Mouse (Mus musculus): ENCODE results near the gene Kat2a.
A peak's percentile ranks its signal among the peaks of the same experiment; 100 is the strongest.

Gene Kat2a

DNA sequence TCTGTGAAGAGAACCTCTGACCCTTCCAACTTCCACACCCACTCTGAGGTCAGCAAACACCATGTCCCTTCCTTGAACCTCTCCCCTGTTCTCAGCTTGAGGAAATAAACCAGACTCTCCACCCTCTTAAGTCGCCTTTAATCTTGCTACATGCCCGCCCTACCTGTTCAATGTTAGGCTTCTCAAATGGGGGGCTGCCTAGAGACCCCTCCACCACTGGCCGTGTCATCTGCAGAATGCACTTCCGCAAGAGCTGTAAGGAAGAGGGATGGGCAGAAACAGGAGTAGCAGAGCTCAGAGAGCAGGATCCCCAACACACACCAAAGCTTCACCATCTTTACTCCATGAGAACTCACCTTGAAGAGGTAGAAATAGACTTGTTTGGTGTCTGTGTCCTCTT is 1.3 kb downstream of the Kat2a start:
- no peak for DNase-seq (ENCODE audit: extremely low spot score, low spot score)

DNA sequence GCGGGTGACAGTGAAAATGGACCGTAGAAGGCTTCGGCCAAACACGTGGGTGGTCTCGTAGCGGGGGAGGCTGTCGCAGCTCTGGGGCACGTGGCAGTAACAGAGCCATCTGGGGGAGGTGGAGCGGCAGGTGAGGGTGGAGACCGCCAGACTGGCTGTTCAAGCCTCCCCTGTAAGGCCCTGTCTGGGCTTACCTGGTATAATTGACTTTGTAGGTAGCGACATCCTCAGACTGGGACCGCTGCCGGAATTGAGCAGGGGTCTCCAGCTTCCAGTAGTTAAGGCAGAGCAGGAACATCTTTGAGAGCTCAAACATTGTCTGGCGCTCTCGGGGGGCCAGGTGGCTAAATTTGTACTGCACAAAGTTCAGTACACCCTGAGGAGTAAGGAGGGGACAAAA is 1.7 kb downstream of the Kat2a start:
- no peak for DNase-seq (ENCODE audit: extremely low spot score, low spot score)

DNA sequence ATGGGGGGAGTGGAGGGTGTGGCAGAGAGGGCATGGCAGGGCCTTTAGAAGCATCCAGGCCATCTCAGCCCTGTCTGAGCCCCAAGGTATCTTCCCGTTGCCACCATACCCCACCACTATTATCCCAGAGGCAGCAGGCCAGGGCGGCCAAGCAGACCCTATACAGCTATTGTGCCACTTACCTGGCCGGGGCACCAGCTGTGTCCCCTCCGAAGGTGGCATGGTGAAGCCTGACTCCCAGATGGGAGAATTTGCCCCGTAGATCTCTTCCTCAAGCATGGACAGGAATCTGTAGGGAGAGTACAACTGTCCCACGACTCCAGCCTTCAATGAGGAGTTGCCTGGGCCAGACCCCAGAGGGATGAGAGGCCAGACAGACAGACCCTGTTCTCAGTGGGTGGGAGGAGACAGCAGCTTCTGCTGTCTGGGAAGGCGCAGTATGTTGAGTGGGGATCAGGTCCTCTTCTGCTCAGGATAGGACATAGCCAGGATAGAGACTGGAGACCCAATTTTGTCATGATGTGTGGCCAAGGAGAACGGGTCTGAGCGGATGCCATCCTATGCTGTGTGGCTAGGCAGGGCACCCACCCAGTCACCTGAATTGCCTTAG is 3.0 kb downstream of the Kat2a start:
- no peak for DNase-seq (ENCODE audit: extremely low spot score, low spot score)

DNA sequence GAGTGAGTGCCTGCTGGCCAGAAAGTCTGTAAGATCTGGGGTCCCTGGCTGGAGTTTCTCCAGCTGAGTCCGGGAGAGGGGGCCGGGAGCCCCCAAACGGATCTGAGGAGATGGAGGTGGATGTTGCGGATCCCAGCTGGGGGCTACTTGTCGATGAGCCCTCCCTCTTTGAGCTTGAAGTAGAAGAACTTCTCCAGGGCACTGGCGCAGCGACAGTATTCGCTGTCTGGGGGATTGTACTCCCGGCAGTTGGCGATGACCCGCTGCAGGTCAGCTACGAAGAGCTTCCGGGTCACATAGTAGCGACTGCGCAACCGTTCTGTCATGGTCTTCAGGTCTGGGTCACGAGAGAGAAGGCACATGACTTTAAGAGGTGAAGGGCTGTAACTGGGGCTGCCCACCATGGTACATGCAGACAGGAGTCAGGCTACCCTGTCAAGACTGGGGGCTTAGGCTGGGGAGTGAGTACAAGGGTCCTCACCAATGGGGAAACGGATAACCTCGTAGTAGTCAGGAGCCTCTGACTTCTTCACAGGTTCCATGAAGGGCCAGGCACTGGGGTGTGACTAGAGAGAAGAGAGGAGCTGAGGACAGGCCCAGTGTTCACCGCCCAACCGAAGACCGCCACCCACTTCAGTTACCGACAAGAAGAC is 7.0 kb downstream of the Kat2a start:
- DNase-seq (ENCODE audit: extremely low spot score, low spot score) = no peak

DNA sequence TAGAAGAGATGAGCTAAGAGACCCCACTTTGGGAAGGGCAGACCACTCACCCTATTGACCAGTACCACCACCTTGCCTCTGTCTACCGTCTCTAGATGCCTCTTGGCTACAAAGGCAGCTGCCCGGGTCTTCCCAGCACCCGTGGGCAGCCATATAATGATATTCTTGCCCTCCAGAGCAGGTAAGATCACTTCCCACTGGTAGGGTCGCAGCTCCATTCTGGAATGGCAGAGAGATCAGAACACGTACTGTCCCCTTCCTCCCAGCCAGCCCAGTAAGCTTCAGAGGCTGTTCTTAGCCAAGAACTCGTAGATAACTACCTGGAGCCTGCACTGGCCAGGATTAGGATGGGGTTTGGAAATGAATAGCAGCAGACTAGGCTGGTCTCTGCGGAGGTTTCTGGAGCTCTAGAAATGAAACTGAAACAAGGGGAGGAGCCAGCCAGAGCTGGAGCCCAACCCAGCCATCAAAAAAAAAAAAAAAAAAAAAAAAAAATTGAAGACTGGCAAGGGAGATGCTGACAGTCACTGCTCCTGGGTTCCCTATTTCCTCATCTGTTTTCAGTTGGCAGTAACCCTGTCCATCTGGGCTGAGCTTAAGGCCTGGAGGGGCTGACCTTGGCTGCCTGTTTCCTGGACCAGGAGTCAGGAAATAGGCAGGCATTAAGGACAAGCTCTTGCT is 8.3 kb downstream of the Kat2a start, which contains the start of gene Dhx58:
Gene Dhx58, minus strand, starts transcription at position 421 of the 681 bp plus-strand sequence.
- no peak for DNase-seq (ENCODE audit: extremely low spot score, low spot score)

DNA sequence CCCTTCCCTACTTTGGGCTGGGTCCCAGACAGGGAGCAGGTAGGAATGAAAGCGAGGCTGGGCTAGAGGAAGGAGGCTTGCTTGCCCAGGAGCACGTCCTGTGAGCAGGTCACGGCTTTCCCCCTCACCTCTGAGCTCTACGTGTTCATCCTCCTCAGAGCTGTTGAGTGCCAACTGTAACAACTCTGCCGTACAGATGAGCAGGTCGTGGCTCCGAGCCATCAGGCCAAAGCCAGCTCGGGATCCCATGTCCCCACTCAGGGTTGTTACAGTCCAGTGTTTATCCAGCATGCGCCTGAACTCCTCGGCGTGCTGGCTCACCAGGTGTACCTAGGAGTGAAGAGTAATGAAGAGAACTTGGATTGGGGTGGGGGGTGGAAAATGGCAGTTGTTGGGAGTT is 8.9 kb downstream of the Kat2a start:
- DNase-seq (ENCODE audit: extremely low spot score, low spot score) = no peak

DNA sequence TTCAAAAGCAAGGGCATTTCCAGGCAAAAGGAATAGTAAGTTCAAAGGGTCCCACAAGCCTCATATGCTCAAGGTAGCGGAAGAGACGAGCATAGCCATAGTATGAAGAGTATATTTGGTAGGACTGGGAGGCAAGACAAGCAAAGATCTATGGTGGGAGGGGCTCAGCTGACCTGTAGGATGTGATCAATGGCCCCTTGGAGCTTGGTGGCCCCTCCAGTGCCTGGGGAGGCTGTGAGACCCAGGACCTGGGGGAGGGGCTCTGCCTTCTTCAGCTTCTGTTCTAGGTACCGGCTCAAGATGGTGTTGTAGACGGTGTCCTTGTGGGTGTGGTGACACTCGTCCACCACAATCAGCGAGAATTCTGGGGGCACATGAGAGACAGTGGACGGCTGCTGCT is 9.4 kb downstream of the Kat2a start:
- DNase-seq (ENCODE audit: extremely low spot score, low spot score) = no peak

DNA sequence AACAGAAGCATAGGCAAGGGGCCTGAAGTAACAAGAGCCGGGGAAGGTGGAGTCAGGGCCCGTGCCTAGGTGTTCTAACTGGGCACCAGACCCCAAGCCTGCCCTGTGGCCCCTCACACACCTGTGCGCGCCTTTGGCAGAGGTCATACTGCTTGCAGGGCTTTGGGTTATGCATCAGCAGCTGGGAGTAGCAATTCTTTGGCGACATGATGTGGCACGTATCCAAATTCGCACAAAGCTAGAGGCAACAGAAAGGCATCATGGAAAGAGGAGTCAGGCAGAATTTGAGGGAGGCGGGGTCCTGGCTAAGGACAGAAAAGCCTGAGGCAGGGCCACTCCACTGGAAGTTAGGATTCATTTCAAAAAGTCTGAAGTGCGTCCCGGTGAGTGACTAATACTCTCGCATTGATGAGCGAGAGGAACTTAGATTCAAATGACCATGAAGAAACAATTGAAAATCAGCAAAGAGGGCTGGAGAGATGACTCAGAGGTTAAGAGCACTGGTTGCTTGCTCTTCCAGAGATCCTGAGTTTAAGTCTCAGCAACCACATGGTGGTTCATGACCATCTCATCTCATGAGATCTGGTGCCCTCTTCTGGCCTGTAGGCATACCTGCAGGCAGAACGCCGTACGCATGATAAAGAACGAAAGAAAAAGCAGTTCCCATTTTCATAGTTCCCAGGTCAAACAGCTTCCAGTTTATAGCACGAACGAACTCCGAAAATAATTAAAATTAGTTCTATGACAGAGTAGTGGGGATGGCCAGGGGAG is 10.0 kb downstream of the Kat2a start:
- peak; percentile 70 for DNase-seq (ENCODE audit: extremely low spot score, low spot score)

DNA sequence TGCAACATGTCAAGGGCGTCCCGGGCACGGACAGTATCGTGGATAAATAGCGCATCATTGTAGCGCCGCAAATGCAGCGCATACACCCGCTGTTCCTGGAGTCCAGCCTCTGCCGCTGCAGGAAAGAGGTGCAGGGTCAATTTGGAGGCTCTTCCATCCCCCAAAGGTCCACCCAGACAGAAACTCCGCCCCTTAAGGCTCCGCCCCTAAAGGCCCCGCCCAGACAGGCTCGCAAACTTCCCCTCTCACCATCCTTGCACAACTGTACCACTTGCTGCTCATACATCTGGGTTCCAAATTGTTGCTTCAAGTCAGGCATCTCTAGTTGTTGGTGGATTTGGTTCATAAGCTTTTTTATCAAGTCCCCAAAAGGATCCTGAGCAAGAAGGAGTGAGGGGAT is 11.0 kb downstream of the Kat2a start:
- no peak for DNase-seq (ENCODE audit: extremely low spot score, low spot score)

DNA sequence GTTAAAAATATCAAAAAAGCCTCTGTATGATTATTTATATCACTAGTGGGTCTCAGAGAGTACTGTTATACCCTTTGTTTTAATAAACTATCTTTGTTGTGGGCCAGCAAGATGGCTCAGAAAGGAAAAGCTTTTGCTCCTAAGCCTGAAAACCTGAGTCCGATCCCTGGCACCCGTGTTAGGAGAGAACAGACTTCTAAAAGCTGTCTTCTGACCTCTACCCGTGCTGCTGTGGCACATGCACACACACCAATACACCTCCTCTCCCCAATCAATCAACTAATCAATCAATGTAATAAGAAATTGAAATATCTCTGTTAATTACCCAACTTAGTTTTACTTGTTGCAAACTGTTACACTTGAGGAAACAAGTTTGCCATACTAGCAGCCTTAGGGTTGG is 11.6 kb downstream of the Kat2a start:
- no peak for DNase-seq (ENCODE audit: extremely low spot score, low spot score)

DNA sequence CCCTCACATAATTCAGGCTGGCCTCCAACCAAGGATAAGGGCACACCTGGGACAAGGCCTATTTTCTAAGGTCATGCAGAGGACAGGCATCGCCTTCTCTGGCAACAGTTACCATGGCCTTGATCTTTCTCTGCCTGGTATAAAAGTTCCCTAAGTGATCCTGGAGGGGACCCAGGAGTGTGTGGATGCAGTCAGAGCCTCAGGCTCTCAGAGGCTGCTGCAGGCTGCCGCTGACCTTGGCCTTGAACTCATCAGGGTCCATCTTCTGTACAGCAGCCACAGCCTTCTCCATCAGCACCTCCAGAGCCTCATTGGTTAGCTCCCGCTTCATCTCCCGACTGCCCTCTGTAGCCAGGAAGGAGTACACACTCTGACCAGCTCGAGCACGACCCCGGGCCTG is 14.3 kb downstream of the Kat2a start:
- DNase-seq (ENCODE audit: extremely low spot score, low spot score) = no peak

DNA sequence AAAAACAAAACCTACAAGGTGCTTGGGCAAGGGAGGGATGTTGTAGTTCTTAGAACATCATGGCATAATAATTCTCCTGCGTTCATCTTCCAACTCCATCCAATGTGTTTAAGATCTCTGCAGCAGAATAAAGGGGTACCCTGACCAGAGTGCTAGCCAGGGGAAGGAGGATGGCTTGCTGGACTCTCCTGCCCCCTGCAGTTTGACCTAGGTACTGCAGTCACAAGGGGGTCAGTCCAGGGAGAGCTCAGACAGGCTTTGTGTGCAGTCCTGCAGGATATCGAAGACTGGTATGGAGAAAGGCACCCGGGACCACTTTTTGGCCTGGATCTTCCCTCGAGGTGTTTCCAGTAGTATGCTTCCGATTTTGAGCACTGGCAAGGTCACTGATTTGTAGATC is 17.3 kb downstream of the Kat2a start:
- peak; percentile 81 for DNase-seq (ENCODE audit: extremely low spot score, low spot score)

DNA sequence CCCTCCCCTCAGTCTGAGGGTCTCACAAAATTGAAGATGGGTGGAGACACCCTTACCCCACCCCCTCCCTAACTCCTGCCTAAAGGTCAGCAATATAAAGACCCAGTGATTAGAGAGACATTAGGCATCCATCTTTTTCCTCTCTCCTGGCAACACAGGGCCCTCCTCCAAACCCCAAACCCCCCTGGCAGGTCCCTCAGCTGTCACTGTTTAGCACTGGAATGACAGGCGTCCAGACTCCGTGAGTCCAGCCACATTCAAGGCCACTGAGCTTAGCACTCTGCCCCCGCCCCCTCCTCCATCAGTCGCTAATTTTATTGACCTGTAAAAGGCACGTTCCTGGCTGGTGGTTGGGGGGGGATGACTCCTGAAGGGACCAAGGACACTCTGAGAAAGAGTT is 19.1 kb downstream of the Kat2a start:
- no peak for DNase-seq (ENCODE audit: extremely low spot score, low spot score)

DNA sequence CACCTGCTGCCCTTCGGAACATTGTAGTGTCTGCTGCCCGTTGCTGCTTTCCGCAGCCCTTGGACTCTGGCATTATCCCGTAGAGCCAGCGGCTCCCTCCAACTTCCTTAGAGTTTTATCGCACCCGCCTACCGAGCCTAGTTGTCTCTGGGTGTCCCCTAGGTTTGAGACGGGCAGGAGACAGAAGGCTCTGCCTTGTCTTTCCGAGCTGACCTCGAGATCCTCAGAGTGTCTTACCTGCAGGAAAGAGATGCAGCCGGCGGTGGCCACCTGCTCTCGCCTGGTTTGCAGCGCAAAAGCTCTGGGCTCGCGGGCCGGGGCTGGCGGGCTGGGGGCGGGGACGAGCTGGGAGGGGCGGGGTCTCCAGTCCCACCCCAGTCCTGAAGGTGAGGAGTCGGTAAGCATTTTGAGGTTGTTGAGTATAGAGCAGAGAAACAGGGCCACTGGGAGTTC is 20.1 kb downstream of the Kat2a start, which contains the start of gene Zfp385c:
Gene Zfp385c, minus strand, starts transcription at position 292 of the 453 bp plus-strand sequence.
- DNase-seq (ENCODE audit: extremely low spot score, low spot score) = no peak

DNA sequence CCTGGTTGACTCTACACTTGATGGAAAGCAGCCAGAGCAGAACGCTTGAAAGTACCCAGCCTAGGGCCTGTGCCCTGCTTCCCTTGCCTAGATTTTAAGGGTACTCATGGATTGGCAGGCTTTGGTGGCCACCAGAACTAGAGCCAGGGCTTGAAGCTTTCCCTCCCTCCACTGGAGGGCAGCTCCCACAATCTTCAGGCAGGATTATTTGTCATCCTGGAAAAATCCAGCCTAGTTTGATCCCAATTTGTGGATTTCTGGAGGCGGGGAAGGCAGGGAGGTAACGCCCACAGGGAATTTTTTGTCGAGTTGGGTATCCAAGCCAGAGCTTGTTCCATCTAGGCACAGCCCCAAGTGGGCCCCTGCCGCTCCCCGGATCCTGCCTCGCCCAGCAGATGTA is 21.9 kb downstream of the Kat2a start:
- no peak for DNase-seq (ENCODE audit: extremely low spot score, low spot score)

DNA sequence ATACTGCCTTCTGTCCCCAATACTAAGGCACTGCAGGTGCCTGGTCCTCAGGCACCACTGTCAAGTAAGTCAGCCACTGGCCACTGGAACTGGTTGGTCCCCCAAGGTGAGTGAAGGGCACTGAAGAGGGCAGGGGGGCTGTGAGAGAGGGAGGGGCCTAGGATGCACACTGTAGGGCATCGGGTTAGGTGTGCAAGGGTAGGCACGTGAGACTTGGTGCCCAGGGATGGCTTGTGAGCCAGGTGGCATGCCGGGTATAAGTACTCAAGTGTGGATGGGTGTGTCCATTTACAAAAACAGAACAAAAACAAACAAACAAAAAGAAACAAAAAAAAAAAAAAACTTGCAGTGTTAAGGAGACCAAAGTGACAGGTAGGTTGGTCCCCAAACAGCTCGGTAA is 23.8 kb downstream of the Kat2a start:
- no peak for DNase-seq (ENCODE audit: extremely low spot score, low spot score)

DNA sequence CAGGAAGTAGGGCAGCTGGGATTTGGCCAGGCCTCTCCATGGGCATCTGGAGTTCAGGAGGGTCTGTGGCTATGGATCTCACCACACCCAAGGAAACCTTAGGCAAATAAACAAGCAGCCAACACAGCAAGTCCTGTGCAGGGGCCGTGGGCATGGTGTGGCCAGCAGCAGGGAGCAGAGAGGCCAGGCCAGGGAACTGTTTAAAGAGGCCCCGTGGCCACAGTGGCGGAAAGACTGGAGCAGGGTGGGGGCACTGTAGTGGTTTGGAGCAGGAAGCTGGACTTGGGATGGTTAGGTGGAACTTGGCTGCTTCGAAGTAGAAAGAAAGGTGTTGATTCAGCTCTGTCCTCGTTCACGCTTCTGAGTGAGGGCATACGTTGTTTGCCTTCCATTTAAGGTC is 25.0 kb downstream of the Kat2a start:
- no peak for DNase-seq (ENCODE audit: extremely low spot score, low spot score)

DNA sequence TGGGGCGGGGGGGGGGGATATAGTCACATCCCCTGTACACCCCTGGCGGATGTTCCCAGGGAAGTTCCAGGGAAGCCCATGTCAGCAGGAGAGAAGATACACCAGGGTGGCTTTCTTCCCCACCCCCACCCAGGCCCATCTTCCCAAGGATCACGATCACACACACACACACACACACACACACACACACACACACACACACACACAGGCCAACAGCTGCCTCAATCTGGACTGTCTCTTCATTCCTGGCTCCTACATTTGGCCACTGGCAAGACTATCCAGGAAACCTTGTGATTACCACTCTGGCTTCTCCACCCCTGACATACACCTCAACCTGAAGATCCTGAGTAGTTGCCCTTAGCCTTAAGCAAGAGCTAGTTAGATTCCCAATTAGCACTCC is 26.9 kb downstream of the Kat2a start:
- DNase-seq (ENCODE audit: extremely low spot score, low spot score) = no peak

DNA sequence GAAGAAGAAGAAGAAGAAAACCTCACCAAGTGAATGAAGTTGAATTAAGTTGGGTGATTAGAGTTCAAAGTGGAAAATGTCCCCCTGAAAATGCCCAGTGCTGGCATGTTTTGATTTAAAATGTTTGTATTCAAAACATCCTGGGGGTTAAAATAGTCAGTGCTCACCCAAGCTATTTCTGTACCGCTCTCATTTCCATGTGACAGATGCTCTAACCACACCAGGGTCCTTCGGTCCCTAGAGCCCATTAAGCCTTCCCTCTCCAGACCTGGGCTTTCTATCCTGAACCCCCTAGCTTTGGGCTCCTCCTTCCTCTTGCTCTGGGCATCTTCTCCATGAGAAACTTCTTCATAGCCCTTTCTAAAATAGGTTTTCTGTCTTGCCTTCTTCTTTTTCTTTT is 28.2 kb downstream of the Kat2a start:
- DNase-seq (ENCODE audit: extremely low spot score, low spot score) = no peak

DNA sequence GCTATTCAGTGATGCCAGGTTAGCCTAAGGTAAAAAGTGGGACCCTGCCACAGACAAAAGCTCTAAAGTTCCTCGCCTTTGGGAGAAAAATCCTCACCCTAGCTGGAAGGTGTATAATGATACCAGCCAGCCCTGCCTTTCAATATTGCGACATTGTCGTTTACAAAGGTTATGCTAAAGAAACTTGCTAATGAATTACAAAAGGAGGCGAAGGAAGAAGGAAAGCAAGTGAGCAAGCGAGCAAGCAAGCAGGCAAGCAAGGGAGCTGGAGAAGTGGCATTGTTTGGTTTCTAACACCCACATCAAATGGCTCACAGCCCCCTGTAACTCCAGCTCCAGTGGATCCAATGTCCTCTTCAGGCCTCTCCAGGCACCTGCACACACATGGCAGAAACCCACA is 29.7 kb downstream of the Kat2a start:
- DNase-seq (ENCODE audit: extremely low spot score, low spot score) = no peak

DNA sequence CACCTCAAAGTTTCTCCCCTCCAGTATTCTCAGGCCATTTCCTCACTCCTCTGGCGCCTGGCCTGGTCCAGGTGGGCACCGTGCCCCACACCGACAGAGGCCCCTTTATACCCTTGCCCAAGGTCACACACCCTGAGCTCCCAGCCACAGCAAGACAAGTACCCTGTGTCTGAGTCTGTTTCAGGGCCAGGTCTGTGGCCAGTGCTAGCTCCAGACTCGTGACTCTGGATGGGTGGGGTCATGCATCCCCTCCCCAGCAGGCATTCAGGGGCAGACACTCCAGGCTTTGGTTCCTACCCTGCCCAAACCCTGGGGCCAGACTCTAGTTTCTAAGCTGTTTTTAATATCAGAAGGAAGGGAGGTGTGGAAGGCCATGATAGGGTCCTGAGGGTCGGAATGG is 30.4 kb downstream of the Kat2a start:
- DNase-seq (ENCODE audit: extremely low spot score, low spot score) = no peak

DNA sequence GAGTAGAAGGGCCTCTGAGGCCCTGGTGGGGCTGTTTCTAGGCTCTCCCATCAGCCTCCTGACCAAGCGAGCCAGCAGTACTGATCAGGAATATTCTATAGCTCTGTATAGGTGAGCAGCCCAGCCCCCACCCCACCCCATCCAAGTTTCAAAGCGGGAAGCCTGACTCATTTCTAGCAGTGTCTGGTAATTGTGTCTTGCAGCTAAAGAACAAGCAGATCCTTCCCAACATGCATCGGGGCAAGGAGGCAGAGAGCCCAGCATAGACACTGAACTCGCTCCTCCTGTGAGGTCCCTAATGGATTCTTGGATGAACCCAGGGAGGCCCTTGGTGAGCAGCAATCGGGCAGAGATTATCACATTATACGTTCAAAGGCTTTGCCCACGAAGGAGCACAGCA is 34.5 kb downstream of the Kat2a start:
- no peak for DNase-seq (ENCODE audit: extremely low spot score, low spot score)

Data from neural tube, embryonic 10.5 days (tissue).